Mouse (Mus musculus): ENCODE measurements around the gene Gc.

- TF ChIP-seq CTCF (IDR thresholded peaks at IDR 0.05; ENCODE audit: low read depth) (no peak), EP300 (IDR thresholded peaks at IDR 0.05; ENCODE audit: low read depth) (no peak)
Observed at GRCm38 (mm10) chr5:89461817-89462216, 4.1 kb upstream of the Gc start.
